Mouse (Mus musculus) limb, embryonic 14.5 days (tissue): ENCODE measurements around the gene Siglecf. TPM values are rescaled to one million over a fixed set of nuclear protein-coding genes. Genes with fewer than 3 reads are reported as not detected.
A peak's percentile ranks its signal among the peaks of the same experiment; 100 is the strongest.

Experiments
- ATAC-seq: fragments of 200-750 bp; cut with Nextera tagmentation; 2 replicates; pipeline ENCODE4 v1.8.0; 2017; ENCODE audit warnings: low read depth, moderate number of reproducible peaks, moderate TSS enrichment; ENCODE audit not compliant: low FRiP score
- DNase-seq: peaks from one replicate; pipeline ENCODE4 v3.0.0-alpha.2; 2015; ENCODE audit warnings: low spot score
- H3K27ac ChIP-seq: fragments of 300-500 bp; sonication (generic); replicated peaks from 2 replicates; pipeline ENCODE4 v1.5.1; 2014; ENCODE audit warnings: low read depth, mild to moderate bottlenecking, low read length, moderate library complexity, mixed read lengths
- H3K27me3 ChIP-seq: fragments of 300-500 bp; sonication (generic); 2 replicates; pipeline ENCODE4 v1.6.1; 2014; ENCODE audit warnings: low read length, mixed read lengths; ENCODE audit not compliant: control insufficient read depth, insufficient read depth
- H3K36me3 ChIP-seq: fragments of 300-500 bp; sonication (generic); 2 replicates; pipeline ENCODE4 v1.6.1; 2014; ENCODE audit warnings: mild to moderate bottlenecking, low read length, moderate library complexity, mixed read lengths; ENCODE audit not compliant: control insufficient read depth, insufficient read depth
- H3K4me1 ChIP-seq: fragments of 300-500 bp; sonication (generic); 2 replicates; pipeline ENCODE4 v1.6.1; 2014; ENCODE audit warnings: antibody characterized with exemption, low read length, mixed read lengths; ENCODE audit not compliant: control insufficient read depth, insufficient read depth
- H3K4me2 ChIP-seq: fragments of 300-500 bp; sonication (generic); replicated peaks from 2 replicates; pipeline ENCODE4 v1.6.1; 2014; ENCODE audit warnings: low read depth, mild to moderate bottlenecking, low read length, moderate library complexity; ENCODE audit not compliant: severe bottlenecking
- H3K4me3 ChIP-seq: fragments of 300-500 bp; sonication (generic); replicated peaks from 2 replicates; pipeline ENCODE4 v1.5.1; 2014; ENCODE audit warnings: low read length
- H3K9ac ChIP-seq: fragments of 300-500 bp; sonication (generic); 2 replicates; pipeline ENCODE4 v1.6.1; 2014; ENCODE audit warnings: mild to moderate bottlenecking, low read depth, low read length, moderate library complexity; ENCODE audit not compliant: severe bottlenecking
- H3K9me3 ChIP-seq: fragments of 300-500 bp; sonication (generic); 2 replicates; pipeline ENCODE4 v1.6.1; 2016; ENCODE audit warnings: low read length; ENCODE audit not compliant: control insufficient read depth
- POLR2A ChIP-seq: fragments of 200-500 bp; IDR thresholded peaks from 2 replicates; pipeline ENCODE4 v1.8.0; 2012; ENCODE audit warnings: inconsistent platforms, mild to moderate bottlenecking, moderate library complexity, borderline replicate concordance; ENCODE audit not compliant: insufficient read depth, insufficient read length; ENCODE audit errors: extremely low read depth
- WGBS: fragments of 180-500 bp; shearing (Covaris S2); extraction: QIAGEN DNeasy Blood & Tissue Kit; methylation state at CpG from one replicate; pipeline ENCODE4 v1.1.7; 2014; 5-methylcytosine and 5-hydroxymethylcytosine counted together
- polyA plus RNA-seq, 2 experiments: library from polyadenylated mRNA; depleted of rRNA in 1 of 2; stranded (reverse) in 1 of 2; unstranded in 1 of 2; fragments of >200 nt; fragmentation: Nextera tagmentation in 1 of 2; extraction: Ambion mirVana in 1 of 2; gene quantifications; 2 replicates each; pipeline versions ENCODE4 v1.2.1 to v1.2.3; 2012 to 2014

Gene Siglecf
- polyA plus RNA-seq (2012; rRNA removed), result 0.19 and 0.28 TPM in 2 replicates
- polyA plus RNA-seq (2014; fragmentation: Nextera tagmentation; extraction: Ambion mirVana), result 0.18 and 0.28 TPM in 2 replicates

GRCm38 (mm10) chr7:43351154-43351553 lies at the start of gene Siglecf:
Gene Siglecf (plus strand): TSS chr7:43351341.
- no peaks in the 10 kb centered on the region for H3K27me3 ChIP-seq
- no peak within 1 kb of the TSS for H3K4me3 ChIP-seq
- no peak for DNase-seq
- H3K4me1 ChIP-seq, result no peaks in the 10 kb centered on the region
- H3K27ac ChIP-seq, result no peak within 1 kb of the TSS
- ATAC-seq, result no peak
- no peaks in the 10 kb centered on the region for H3K9me3 ChIP-seq
- no peaks in the 10 kb centered on the region for H3K36me3 ChIP-seq
- H3K9ac ChIP-seq, result no peak within 1 kb of the TSS
- H3K4me2 ChIP-seq, result no peak within 1 kb of the TSS
- TF ChIP-seq POLR2A, result no peak
- whole genome bisulfite sequencing, result 66% methylated on average over 3 of the region's 3 CpGs

DNA sequence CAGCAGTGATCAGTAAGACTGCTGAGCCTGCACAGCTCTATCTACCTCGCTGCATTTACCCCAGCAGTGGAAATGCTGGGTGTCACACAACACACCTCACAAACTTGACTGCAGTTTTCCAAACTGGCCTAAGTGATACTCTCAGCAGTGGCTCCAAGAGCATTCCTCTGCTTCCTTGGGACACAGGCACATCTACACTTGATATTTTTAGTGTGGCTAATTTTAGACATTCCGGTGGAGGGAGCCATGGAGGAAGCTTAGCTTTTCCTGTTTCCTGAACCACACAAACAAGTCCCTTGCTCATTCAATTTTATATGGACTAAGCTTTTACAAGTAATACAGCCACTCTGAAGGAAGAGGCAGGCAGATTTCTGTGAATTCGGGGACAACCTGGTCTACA lies 45.9 kb upstream of the Siglecf start:
- H3K4me2 ChIP-seq, result no peak overlapping the region
- TF ChIP-seq POLR2A, result no peak
- no peaks in the 10 kb centered on the region for H3K27me3 ChIP-seq
- no peak overlapping the region for H3K4me3 ChIP-seq
- H3K27ac ChIP-seq, result no peak overlapping the region
- DNase-seq, result no peak
- no peak overlapping the region for H3K9ac ChIP-seq
- no peaks in the 10 kb centered on the region for H3K4me1 ChIP-seq
- peaks cover 55% of the 10 kb centered on the region for H3K36me3 ChIP-seq
- no peaks in the 10 kb centered on the region for H3K9me3 ChIP-seq
- 88% methylated on average over 3 of the region's 3 CpGs for WGBS
- ATAC-seq, result no peak

- no peak for TF ChIP-seq POLR2A
- no peak for DNase-seq
- H3K9ac ChIP-seq, result no peak overlapping the region
- peaks cover 37% of the 10 kb centered on the region for H3K36me3 ChIP-seq
- 77% methylated on average over 2 of the region's 2 CpGs for WGBS
- no peak overlapping the region for H3K4me2 ChIP-seq
- H3K4me3 ChIP-seq, result no peak overlapping the region
- peaks cover 10% of the 10 kb centered on the region for H3K4me1 ChIP-seq
- H3K27ac ChIP-seq, result no peak overlapping the region
- no peaks in the 10 kb centered on the region for H3K27me3 ChIP-seq
- no peak for ATAC-seq
- H3K9me3 ChIP-seq, result no peaks in the 10 kb centered on the region
These were observed 42.1 kb upstream of the Siglecf start for GRCm38 (mm10) chr7:43309069-43309468.

DNA sequence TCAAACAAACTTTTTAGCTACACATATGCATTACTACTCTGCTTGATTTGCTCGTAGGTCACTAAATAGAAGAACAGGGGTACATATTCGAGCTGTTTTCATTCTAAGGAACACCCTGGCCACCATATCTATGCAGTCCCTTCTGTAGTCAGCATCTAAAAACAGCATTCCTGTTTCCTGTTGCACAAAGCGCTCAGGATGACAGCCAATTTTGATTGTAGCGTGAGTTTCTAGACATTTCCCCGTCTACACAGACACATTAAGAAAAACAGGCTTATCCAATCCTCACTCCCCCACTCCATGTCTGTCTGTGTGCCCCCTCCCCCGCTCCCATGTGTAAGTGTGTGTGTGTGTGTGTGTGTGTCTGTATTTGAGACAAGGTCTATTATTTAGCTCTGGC lies 39.5 kb upstream of the Siglecf start:
- Histone ChIP-seq H3K4me2 (peak overlapping the region; percentile 73), H3K9me3 (no peaks in the 10 kb centered on the region), H3K9ac (no peak overlapping the region), H3K4me3 (peak overlapping the region; percentile 81; the same call in 1 of the 2 replicates), H3K36me3 (peaks cover 27% of the 10 kb centered on the region), H3K4me1 (peaks cover 10% of the 10 kb centered on the region), H3K27me3 (no peaks in the 10 kb centered on the region), H3K27ac (no peak overlapping the region)
- no peak for TF ChIP-seq POLR2A
- 75% methylated on average over 6 of the region's 6 CpGs for WGBS
- no peak for ATAC-seq
- DNase-seq, result no peak

DNA sequence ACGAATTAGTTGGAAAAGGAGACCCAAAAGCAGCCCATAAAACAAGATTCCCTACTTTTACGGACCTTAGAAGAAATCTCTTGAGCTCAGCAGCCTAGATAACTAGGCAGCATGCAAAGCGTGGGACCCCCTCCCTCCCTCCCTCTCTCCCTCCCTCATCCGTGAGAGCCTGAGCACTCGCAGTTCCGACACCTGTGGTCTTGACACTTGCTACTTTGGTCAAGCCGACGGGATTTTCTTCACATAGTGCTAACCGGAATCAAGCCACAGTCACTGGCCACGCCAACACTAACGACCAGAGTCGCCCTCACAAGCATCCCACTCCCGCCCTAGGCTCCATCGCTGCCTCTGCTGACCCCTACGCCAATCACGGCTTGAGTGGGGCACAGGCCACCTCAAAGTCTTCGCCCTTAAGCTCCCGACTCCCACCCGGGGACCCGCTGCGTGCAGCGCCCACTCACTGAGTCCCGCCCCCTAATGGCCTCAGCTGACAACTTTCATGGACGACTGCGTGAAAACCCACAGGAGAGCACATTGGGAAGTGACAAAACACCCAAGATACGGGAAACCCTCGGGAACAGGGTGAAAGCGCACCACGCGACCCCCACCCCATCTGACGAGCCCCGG lies 38.6 kb upstream of the Siglecf start:
- no peaks in the 10 kb centered on the region for H3K27me3 ChIP-seq
- 0 out of 2 replicates have a peak, but pooled peaks have one; percentile 38 for TF ChIP-seq POLR2A
- H3K9me3 ChIP-seq, result no peaks in the 10 kb centered on the region
- ATAC-seq (peak; percentile 69), DNase-seq (no peak)
- peak overlapping the region; percentile 81 for H3K4me3 ChIP-seq
- H3K4me2 ChIP-seq, result peak overlapping the region; percentile 73
- H3K36me3 ChIP-seq, result peaks cover 24% of the 10 kb centered on the region
- peak overlapping the region; percentile 78 for H3K9ac ChIP-seq
- under 1% methylated on average over 30 of the region's 32 CpGs for WGBS
- H3K27ac ChIP-seq, result peak overlapping the region; percentile 81
- H3K4me1 ChIP-seq, result peaks cover 10% of the 10 kb centered on the region
